Mouse (Mus musculus) embryonic stem cell, embryonic (primary cell): ENCODE results near the gene Pigb.

Experiments
- CTCF ChIA-PET, 4 experiments: fragments of 300-600 bp in 2 of 4; fragments of 350-600 bp in 2 of 4; sonication (Branson Sonifier 250); formaldehyde crosslinking; loops; one replicate each; lab custom pipeline; 2022; ENCODE audit warnings: inconsistent platforms in 2 of 4; lab: Charles Lee
- POLR2A ChIA-PET, 4 experiments: fragments of 300-600 bp in 2 of 4; fragments of 350-600 bp in 2 of 4; sonication (Branson Sonifier 250); formaldehyde crosslinking; loops; one replicate each; lab custom pipeline; 2022; ENCODE audit warnings: antibody characterized with exemption in 4 of 4, inconsistent platforms in 1 of 4; lab: Charles Lee

The Pigb gene

DNA sequence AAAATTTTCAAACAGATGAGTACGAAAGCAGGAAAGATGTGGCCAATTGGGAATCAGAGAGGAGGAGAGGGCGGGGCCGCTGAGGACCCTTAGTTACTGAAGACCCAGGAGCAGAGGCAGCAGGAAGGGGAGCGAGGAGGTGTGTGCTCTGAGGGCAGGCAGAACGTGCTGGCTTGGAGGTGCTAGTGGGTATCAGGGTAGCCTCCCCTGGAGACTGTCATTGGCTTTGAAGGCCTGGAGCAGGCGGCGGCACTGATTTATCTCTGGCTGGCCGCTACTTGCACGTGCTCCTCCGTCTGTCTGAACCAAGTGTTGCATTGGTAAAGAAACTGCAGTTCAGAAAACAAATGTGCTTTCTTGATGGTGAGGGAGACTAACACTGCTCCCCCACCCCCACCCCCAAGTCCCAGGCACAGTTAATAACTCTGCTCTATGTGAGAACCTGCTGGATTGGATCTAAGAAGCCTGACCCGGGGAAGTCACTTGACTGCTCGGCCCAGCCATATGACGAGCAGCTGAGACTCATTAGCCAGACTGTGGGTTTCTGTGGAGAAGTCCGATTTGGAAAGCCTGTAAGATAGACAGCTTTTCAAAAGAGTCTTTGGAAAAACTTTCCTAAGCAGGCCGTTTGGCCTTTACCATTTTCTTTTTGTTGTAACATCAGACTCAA, 23.6 kb upstream of the Pigb start:
- ChIA-PET CTCF (interaction anchor here in 1 of 4 experiments (0.6 kb wide), 1 partner anchor 27 kb away, joined by 4 read pairs; no protein-coding TSS in a partner anchor), POLR2A (interaction anchor here in 2 of 4 experiments (0.6 to 2.2 kb wide), 7 partner anchors 8 to 711 kb away, joined by 3 to 8 read pairs (median 4); partner anchors contain the start of gene Rab27a (in 1 of the 2))

DNA sequence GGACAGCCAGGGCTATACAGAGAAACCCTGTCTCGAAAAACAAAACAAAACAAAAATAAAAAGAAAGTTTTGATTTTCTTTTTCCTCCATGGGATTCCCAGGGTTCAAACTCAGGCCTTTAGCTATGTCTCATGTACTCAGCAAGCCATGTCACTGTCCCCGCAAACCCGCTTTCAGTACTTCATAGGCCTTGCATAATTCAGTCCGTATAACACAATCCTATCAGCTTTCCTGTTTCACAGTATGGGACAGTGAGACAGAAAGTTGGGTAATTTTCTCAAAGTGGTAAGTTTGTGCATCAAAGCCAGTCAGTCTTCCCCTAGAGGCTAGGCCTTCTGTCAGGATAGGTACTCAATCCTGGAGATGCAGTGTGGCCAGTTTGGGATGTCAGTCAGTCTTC, 19.0 kb upstream of the Pigb start:
- CTCF ChIA-PET: interaction anchor here in 1 of 4 experiments (0.5 kb wide), 1 partner anchor 20 kb away, joined by 3 read pairs; no protein-coding TSS in a partner anchor
- POLR2A ChIA-PET: interaction anchor here in 1 of 4 experiments (0.8 kb wide), 1 partner anchor 11 kb away, joined by 13 read pairs; no protein-coding TSS in a partner anchor

DNA sequence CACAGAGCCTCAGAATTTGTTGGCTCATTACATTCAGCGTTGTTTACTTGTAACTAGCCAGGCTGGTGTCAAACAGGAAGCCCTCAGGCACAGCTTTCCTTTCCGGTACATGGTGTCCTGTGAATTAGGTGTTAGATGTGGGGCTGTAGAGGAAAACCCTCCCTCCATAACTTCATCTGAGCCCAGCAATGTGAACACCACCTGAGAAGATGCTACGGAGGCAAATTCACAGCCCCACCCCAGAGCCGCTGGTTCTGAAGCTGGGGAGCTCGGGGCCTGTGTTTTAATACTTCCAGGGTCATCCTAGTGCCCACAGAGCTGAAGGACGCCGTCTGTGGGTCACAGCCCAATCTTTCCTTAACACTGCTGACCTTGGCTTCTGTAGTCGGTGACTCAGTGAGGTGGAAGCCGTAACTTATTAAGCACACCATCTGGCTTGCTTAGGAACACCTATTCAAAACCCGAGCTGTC, 15.3 kb upstream of the Pigb start:
- CTCF ChIA-PET: interaction anchor here in 3 of 4 experiments (0.5 to 2.4 kb wide), 5 partner anchors 11 to 36 kb away, joined by 3 to 10 read pairs (median 4); partner anchors contain the start of gene Rab27a (in 1 of the 3)
- POLR2A ChIA-PET: interaction anchor here in 3 of 4 experiments (0.5 to 2.5 kb wide), 17 partner anchors 8 to 431 kb away, joined by 3 to 11 read pairs (median 5); partner anchors contain the start of gene Rab27a (in 1 of the 3)

DNA sequence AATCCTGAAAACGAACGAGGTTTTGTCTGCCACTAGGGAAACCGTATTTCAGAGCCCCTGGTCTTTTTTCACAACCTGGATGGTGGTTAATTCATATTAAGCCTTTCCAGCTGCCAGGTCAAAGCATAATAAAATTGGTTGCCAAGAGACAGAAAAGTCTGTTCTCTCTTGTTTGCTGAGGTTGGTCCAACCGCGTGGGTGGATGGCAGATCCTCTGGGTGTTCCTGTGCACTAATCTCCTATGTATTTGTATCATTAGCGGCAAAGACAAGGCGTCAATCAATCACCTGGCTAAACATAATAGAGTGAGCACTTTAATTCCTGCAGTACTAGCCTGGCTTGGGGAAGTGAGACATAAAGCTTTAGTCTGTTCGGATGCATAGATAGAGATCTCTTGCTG, 10.4 kb upstream of the Pigb start:
- CTCF ChIA-PET: no interaction called here

DNA sequence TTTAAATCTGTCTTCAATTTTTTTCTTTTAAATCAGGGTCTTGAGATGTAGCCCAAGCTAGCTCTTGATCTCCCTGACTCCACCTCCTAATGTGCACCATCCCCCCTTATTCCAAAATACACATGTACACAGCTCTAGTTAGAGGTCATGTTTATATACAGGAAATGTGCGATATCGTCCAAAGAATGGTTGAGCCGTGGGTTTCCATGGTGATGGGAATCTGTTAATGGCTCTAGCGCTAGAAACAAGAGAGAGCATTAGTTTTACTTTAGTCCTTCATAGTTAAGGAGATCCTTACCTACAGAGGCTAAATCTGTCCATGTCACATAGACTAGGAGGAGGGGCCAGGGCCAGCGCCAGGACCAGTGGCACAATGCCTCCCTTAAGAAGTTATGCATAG, 9.7 kb upstream of the Pigb start:
- ChIA-PET POLR2A (interaction anchor here in 1 of 4 experiments (1.2 kb wide), 1 partner anchor 17 kb away, joined by 4 read pairs; no protein-coding TSS in a partner anchor), CTCF (interaction anchor here in 2 of 4 experiments (0.8 kb wide), 2 partner anchors 34 to 94 kb away, joined by 3 to 5 read pairs; no protein-coding TSS in a partner anchor)

More for the DNA sequence above, 10.4 kb upstream of the Pigb start:
- POLR2A ChIA-PET: no interaction called here

DNA sequence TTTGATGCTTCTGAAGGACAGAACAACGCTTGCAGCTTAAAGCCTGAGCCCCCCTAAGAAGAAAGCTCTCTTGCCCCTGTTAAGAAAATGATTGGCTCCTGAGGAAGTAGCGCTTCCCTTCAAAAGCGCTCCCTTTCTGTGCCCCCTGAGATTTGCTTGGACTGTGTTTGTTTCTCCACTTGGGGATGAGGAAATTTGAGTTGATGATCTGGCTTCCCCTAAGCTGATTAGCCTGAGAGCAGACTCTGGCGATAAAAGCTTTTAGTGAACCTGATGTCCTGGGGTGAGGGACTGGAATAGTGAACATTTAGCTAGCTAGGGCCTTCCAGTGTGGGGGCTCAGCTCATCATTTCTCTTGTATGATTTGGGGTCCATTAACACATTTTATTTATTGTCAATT, 8.7 kb upstream of the Pigb start:
- ChIA-PET POLR2A (interaction anchor here in 1 of 4 experiments (0.9 to 1.2 kb wide), 2 partner anchors 10 to 18 kb away, joined by 3 to 4 read pairs; no protein-coding TSS in a partner anchor), CTCF (interaction anchor here in 1 of 4 experiments (0.6 to 0.8 kb wide), 2 partner anchors 93 to 455 kb away, joined by 3 to 5 read pairs; no protein-coding TSS in a partner anchor)

DNA sequence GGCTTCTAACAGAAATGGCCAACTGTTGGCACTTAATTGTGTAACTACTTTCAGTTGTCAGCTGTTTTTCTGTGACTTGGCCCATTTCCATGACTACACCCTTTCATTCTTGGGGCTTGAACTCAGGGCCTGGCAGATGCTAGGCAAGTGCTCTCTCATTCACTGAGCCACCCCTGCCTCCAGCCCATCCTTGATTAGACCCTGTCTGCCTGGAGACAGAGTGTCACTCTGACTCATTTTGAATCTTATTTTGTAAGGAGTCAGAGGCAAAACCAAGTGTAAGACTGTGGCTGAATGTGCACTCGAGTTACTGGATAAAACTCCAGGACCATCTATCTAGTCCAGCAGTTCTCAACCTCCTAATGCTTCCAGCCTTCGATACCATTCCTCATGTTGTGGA, 7.7 kb upstream of the Pigb start:
- CTCF ChIA-PET: interaction anchor here in 1 of 4 experiments (1.2 kb wide), 1 partner anchor 44 kb away, joined by 3 read pairs; no protein-coding TSS in a partner anchor
- POLR2A ChIA-PET: no interaction called here

DNA sequence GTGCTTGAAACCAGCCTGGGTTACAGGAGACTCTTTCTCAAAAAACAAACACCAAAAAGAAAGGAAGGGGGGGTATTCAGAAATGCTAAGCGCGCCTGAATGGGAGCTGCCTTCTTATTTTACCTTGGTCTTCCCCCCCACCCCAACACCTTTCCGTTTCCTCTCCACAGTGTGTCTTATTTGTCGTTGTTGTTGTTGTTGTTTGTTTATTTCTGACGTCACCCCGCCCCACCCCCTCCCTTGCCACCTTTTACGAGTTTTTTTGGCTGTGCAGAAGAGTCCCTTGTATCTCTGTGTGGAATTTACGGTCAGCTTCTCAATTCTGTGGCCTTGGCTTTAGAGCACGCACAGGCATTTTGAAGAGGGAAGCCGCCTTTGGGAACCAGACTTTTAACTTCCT, 5.5 kb upstream of the Pigb start:
- ChIA-PET CTCF (interaction anchor here in 3 of 4 experiments (0.6 to 5.8 kb wide), 8 partner anchors 13 to 132 kb away, joined by 3 to 76 read pairs (median 18); no protein-coding TSS in a partner anchor), POLR2A (interaction anchor here (0.6 to 3.2 kb wide), 15 partner anchors 10 to 61 kb away, joined by 3 to 18 read pairs (median 4); partner anchors contain the start of genes Ccpg1 (in 1 of the 4) and Ccpg1os (in 1 of the 4))

DNA sequence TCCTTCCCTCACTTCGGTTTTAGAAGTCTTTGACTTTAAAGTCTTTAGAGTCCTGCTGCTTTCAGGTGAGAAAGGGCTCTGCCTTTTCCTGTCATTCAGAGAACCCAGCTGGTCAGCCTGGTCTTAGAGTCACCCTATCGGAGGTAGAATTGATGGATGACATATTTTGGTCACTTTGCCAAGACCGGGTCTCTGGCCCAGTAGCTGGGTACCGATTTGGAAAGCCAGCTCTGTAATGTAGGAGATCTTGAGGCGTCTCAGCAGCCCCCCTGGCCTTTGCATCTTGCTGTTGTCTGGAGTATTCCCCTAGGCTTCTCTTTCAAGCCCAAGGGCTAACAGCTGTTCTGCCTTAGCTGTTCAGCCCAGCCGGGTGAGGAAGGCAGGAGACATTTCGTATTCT, 5.0 kb upstream of the Pigb start:
- CTCF ChIA-PET: interaction anchor here in 3 of 4 experiments (0.7 to 5.8 kb wide), 11 partner anchors 10 to 90 kb away, joined by 3 to 76 read pairs (median 10); no protein-coding TSS in a partner anchor
- POLR2A ChIA-PET: interaction anchor here (0.6 to 3.2 kb wide), 24 partner anchors 9 to 68 kb away, joined by 3 to 18 read pairs (median 4); partner anchors contain the start of genes Ccpg1 (in 1 of the 4), Ccpg1os (in 1 of the 4), Gm20509 (in 1 of the 4) and Rsl24d1 (in 1 of the 4)

DNA sequence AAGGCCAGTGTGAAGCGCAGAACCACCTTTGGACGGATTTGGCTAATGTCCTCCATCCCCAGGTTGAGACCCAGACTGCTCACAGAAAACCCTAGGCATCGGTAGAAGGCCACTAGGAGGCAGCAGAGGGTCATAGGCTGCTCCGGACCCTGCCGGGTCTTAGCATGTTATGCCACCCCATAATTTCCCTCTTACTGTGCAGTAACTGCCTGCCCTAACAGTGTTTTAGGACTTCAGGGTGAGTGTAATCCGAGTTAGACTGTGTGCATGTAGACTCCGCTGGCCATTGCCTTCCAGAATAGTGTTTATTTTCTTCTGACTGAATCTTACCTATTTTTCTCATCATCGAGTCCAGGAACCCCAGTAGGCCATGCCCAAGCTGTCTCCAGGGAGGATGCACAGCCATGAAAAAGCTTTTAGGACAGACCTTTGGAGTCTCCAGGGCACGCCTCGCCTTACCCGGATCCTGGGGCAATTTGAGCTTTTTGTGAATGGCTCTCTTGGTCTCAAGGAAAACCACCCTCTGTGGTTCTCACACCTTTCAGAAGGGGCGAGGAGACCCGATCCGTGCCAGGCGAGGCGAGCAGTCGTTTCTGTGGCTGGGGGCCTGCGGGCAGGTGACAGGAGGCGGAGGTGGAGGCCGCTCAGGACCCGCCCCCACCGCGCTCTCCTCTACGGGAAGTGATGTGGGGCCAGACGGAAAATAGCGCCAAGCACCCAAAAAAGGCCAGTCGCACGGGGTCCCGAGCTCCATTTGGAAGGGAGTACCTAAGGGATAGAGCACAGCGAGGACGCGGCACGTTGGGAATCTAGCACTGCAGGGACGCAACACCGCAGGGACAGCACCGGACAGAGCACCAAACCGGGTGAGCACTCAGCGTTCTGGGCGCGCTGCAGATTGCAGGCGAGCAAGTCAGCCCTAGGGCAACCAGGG, 4.2 kb upstream of the Pigb start, which contains the start of gene Rab27a:
Gene Rab27a, plus strand, starts transcription at position 709 of the 934 bp plus-strand sequence.
- CTCF ChIA-PET: interaction anchor here (0.5 to 5.8 kb wide), 31 partner anchors 8 to 1225 kb away, joined by 3 to 76 read pairs (median 6); partner anchors contain the start of genes Ccpg1 (in 1 of the 4) and Ccpg1os (in 1 of the 4)
- POLR2A ChIA-PET: interaction anchor here (0.6 to 3.2 kb wide), 33 partner anchors 8 to 1958 kb away, joined by 3 to 18 read pairs (median 4); partner anchors contain the start of genes Rsl24d1 (in 3 of the 4), Ccpg1 (in 2 of the 4), Ccpg1os (in 2 of the 4) and Gm20509 (in 1 of the 4)

DNA sequence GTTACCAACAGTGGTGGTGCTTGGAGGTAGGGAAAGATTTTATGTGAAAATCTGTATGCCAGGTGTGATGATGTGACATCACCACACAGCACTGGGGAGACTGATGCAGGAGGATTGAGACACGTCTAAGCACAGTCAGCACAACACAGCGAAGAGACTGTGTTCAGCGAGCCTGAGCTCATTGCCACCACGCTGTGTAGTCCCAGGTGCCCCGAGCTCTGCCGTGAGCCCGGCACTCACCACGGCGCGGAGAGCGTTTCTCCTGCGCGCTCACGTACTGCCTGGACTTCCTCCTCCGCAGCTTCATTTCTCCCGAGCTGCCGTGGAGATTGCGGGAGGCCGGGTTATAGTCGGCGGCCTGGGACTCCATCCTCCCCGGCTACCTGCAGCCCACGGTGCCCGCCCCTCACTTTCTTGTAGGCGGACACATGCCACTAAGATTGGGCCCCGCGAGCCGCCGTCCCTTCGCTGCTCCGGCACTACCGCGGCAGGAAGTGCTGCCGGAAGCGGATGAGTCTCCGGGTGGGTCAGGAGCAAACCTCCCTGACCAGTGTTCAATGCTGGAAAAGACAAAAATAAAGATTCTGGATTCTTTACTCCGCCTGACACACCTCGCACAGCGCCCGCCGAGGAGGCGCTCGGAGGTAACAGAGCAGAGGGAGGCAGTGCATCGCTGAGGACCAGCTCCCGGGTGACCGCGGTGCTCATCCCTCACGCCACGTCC, 794 bp downstream of the Pigb start:
- POLR2A ChIA-PET: interaction anchor here (0.5 to 3.1 kb wide), 36 partner anchors 9 to 740 kb away, joined by 3 to 16 read pairs (median 4); partner anchors contain the start of genes Rsl24d1 (in 3 of the 4), Dyx1c1 (in 2 of the 4), Gm44503 (in 2 of the 4) and Ccpg1 (in 1 of the 4)
- CTCF ChIA-PET: interaction anchor here (0.6 to 2.1 kb wide), 10 partner anchors 14 to 109 kb away, joined by 3 to 10 read pairs (median 4); partner anchors contain the start of genes Dyx1c1 (in 1 of the 4), Gm44503 (in 1 of the 4) and Khdc3 (in 1 of the 4)

DNA sequence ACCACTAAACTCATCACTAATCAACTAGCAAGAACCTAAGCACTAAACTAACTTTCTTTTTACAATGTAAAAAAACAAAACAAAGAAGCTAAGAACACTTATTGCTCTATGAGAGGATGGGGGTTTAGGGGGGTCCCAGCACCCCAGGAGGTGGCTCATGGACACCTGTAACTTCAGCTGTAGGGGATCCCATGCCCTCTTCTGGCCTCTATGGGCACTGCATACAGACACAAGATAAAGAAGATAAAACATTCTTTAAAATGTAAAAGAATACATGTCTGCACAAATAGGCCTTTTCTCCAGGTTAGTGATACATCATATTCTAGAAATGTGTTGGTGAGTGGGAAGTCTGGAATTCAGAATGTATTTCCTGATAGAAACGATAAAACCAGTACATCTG, 6.8 kb downstream of the Pigb start:
- ChIA-PET CTCF (interaction anchor here in 3 of 4 experiments (0.8 to 3.7 kb wide), 9 partner anchors 9 to 78 kb away, joined by 3 to 18 read pairs (median 4); partner anchors contain the start of genes Dyx1c1 (in 2 of the 3), Gm44503 (in 2 of the 3) and Rab27a (in 1 of the 3)), POLR2A (interaction anchor here in 2 of 4 experiments (0.7 to 1.5 kb wide), 7 partner anchors 10 to 76 kb away, joined by 3 to 4 read pairs (median 3); partner anchors contain the start of gene Rab27a (in 1 of the 2))

DNA sequence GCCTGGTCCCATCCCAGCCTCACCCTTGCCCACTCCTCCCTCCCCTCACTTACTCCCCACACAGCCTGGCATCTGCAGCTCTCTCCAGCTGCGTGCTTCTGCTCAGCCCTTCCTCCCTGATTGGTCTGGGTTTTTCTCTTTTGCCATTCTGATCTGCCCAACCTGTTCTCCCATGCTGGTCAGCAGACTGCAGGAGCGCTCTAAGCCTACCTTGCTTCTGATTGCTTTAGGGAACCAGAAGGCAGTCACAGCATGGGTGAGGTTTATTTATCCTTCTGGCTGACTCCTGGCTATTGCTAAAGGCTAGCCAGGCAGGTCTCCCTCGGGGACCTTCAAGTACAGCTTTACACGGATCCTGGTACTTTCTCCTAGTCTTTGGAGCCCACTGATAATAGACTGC, 8.8 kb downstream of the Pigb start:
- POLR2A ChIA-PET: interaction anchor here in 1 of 4 experiments (1.4 kb wide), 1 partner anchor 14 kb away, joined by 4 read pairs; the partner anchor contains the start of gene Rab27a
- CTCF ChIA-PET: interaction anchor here in 1 of 4 experiments (2.5 to 3.7 kb wide), 2 partner anchors 13 to 60 kb away, joined by 7 to 18 read pairs; partner anchors contain the start of gene Rab27a

DNA sequence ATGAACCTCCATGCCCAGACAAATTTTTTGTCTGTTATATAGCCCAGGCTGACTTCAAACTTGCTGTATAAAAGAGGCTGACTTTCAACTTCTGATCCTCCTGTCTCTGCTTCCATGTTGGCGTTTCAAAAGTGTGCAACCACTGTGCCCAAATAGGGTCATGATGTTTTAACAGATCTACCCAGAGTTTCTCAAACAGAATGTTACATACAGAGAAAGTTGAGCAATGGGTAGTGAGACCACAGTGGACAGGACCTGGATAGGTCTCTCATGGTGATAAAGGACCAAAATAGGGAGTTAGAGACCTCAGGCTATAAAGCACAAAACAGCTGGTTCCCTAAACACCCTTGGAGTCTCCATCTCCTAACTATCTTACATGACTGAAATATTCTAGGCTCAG, 9.7 kb downstream of the Pigb start:
- ChIA-PET CTCF (interaction anchor here in 1 of 4 experiments (2.5 to 3.7 kb wide), 2 partner anchors 14 to 61 kb away, joined by 7 to 18 read pairs; partner anchors contain the start of gene Rab27a), POLR2A (interaction anchor here in 2 of 4 experiments (1.3 to 1.4 kb wide), 2 partner anchors 9 to 15 kb away, joined by 4 to 5 read pairs; partner anchors contain the start of gene Rab27a (in 1 of the 2))

DNA sequence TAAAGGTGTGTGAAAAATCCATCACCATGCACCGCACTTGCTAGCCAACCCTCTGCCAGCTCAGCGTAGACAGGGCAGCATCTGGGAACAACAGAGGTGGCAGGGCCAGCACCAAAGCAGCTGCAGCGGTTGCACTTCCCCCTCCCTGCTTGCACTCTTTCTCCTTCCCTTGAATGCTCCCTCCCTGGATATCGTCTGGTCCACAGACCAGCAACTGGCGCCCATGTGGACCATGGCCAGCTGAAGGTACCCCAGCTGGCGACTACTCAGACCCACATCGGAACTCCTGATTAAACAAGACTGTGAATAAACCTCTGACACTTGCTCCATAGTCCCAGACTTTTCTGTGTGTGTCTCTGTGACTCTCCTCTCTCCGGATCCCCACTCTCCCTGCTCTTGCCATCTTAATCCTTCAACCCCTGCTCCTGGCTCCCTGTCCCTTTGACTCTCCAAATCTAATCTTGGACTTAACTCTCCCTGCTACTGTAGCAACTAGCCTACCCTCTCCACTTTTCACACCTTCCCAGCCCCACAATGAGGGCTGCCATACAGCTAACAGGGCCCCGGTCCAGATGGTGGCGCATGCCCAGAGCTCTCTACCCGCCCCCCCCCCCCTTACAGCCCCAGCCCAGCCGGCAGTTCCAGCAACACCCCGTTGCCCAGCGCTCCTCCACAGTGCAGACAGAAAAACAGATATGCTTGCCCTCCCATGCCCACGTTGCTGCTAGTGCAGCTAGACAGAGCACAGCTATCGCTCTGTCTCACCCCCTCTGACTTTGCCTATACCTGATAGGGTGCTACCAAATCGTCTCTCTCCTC, 14.2 kb downstream of the Pigb start:
- CTCF ChIA-PET: interaction anchor here in 3 of 4 experiments (0.6 to 1.9 kb wide), 13 partner anchors 9 to 947 kb away, joined by 3 to 9 read pairs (median 3); no protein-coding TSS in a partner anchor
- POLR2A ChIA-PET: interaction anchor here in 2 of 4 experiments (0.5 to 2.2 kb wide), 10 partner anchors 11 to 66 kb away, joined by 3 to 11 read pairs (median 4); partner anchors contain the start of genes Pigb (in 1 of the 2) and Rab27a (in 1 of the 2)
